Mouse (Mus musculus) thymus, postnatal 36 days (tissue): ENCODE measurements around the gene Fbln5.

ENCODE experiments used
- DNase-seq, 2 experiments: peaks; one replicate each; pipeline ENCODE4 v3.0.0; 2022; ENCODE audit warnings: mixed read lengths in 2 of 2

Gene Fbln5

DNA sequence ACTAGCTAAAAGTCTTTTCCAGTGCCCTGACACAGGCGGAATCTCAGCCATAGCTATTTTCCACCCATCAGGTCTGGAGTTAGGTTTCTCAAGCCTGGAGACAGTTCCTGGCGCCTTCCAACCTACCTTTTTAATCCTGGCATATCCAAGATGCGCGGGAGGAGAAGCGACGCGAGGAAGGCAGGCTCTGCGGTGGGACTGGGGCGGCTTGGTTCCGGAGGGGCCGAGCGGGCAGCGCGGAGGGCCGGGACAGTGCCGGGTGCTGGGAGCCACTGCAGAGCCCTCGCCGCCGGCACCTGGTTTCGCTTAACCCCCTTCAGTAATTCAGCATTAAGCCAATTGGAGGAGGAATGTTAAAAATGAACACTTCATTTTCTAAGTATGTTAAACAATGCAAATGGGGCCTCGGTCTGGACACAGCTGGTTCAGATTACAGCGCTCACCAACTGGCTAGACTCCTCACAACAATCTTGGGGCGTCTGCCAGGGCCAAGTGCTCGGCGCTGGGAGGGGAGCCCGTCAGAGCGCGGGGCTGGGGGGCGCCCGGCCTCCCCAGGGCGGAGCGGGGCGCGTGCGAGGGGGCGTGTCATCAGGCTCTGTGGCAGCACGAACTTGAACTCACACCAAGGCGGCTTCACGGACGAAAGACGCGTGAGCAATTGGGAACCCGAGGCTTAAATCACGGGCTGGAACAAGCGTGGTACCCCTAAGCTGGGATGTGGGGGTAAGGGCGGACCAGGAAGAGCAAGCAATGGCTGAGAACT lies at the start of gene Fbln5:
TSS of gene Fbln5 (minus strand) at position 448 of the 763 bp plus-strand sequence.
- DNase-seq: peak; percentile 14 to 23

DNA sequence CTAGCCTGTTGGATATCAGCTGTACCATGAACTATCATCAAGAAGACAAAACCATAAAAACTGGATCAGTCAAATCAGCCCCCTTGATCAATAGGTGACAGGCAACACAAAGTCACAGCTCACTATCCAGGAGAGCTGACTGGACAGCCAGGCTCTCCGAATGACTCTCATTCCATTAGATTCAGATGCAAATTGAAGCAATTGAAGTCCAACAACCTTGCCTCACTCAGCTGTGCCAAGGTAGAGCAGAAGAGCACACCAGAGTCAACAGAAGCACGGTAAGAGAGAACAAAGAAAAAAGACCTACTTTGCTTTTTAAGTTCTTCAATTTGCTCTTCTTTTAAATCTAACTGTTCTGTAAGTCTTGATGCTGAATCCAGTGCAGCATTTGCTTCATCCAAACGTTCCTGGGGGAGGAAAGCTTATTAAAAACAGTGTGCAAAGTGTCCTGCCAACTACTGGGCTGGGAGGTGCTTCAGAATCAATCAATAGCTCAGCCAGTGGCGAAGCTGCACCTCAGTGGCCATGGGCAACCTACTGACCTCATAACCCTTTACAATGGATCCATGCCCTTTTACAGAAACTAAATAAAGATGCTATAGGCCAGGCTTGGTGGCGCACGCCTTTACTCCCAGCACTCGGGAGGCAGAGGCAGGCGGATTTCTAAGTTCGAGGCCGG lies 43.6 kb upstream of the Fbln5 start:
- DNase-seq: no peak

- no peak for DNase-seq
Measured at GRCm38 (mm10) chr12:101860256-101860655, 41.4 kb upstream of the Fbln5 start.

GRCm38 (mm10) chr12:101858011-101858410 lies 39.2 kb upstream of the Fbln5 start:
- no peak for DNase-seq

- DNase-seq: no peak
Measured at GRCm38 (mm10) chr12:101854336-101854735, 35.5 kb upstream of the Fbln5 start.

DNA sequence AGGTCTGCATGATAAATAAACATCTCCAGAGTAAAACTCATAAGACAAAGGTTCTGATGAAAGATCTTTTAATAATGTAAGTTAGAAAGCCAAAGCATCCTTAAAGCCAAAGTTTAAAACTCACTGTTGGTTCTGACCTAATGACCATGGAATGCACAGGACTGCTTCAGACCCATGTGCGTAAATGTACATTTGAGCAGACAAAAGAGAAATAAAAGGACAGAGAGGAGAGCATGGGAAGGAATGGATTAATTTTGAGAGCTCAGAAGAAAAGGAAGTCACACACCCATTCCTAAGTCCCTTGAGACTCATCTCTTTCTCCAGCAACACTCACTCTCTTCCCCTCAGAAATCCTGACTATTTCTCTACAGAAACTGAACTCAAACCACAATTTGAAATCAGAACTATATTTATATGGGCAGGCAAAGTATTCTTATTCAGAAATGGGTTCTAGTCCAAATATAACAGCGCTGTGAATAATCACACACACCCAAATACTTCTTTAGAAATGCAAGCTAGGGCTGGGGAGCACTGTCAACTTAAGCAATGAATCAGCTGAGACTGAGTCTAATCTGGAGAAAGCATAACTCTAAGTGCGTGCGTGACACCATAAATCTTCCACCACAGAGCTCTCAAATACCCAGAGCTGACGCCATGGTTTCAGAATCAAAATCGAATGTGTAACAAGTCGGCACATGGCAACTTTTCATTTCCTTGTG lies 33.1 kb upstream of the Fbln5 start:
- DNase-seq: no peak

DNA sequence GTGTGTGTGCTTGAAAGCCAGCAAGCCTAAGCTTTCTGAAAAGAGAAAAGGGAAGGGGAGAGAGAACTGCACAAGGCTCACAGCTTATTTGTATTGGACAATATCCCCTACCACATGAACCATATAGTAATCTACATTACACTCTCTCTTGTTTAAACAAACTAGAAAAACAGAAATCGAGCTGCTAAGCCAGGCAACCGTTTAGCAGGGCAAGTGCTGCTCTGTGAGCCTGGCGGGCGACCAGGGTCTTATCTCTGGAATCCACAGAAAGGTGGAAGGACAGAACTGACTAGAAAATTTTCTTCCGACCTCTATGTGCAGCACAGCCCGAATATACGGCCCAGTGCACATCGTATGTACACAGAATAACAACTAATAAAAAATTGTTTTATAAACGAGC lies 32.5 kb upstream of the Fbln5 start:
- DNase-seq: no peak

- DNase-seq: no peak
Measured at GRCm38 (mm10) chr12:101836546-101837274, 17.9 kb upstream of the Fbln5 start.

- no peak for DNase-seq
Measured at GRCm38 (mm10) chr12:101834715-101835114, 15.9 kb upstream of the Fbln5 start.

DNA sequence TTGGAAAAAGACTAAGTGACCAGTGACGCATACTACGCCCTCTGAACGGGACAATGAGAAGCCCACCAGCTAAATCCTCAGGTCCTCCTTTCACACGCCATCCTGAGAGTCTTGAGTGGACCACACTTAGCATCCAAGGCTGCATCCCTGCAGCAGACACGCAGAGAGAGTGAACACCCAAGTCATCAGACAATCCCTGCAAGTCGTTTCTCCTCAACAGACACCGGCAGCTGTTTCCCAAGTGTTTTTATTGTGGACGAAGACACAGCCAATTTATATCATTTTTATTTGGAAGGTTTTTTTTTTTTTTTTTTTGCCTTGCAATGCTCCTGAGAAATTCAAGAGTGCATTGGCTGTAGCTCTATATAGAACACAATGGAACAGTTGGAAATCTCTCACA lies 14.9 kb upstream of the Fbln5 start:
- no peak for DNase-seq

DNA sequence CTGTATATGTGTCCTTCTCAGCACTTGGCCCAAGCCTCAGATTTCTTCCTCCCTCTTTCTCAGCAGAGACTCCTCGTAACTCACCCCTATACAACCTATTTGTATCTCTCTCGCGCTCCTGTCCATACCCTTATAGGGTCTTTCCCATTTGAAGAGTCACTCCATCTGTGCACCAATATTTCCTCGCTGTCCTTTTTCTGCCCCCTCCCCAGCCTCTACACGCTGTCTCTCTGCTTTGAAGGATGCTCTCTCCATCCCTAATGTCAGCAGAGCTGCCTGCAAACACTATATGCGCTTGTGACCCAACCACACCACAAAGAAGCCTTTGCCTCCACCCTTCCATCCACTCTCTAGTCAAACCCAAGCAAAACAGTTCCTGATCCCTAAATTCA lies 14.3 kb upstream of the Fbln5 start:
- no peak for DNase-seq

GRCm38 (mm10) chr12:101832179-101833114 lies 13.6 kb upstream of the Fbln5 start:
- no peak for DNase-seq

- DNase-seq: no peak
Measured at GRCm38 (mm10) chr12:101831221-101831620, 12.4 kb upstream of the Fbln5 start.

GRCm38 (mm10) chr12:101823161-101823560 lies 4.3 kb upstream of the Fbln5 start:
- DNase-seq: no peak

GRCm38 (mm10) chr12:101821596-101821995 lies 2.7 kb upstream of the Fbln5 start:
- no peak for DNase-seq

- no peak for DNase-seq
Measured at GRCm38 (mm10) chr12:101819570-101819969, 715 bp upstream of the Fbln5 start.

GRCm38 (mm10) chr12:101818246-101818607 lies 628 bp downstream of the Fbln5 start:
- DNase-seq: no peak

DNA sequence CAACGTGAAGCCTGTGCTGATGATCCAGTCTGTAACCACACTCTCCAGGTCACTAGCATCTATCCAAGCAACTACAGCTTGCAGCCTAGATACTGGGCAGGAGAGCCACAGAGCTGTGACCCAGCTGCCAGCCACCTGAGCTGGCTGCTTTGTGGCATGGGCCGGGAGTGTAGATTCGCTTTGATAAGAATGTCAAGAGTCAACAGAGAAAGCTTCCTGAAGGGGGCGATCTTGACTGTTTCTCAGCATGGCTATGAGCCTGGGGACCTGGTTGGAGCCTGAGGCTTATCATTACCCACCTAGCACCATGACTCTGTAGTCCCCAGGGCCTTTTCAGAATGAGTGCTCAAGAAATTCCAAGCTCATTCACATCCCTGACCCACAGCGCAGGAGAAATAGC lies 2.0 kb downstream of the Fbln5 start:
- no peak for DNase-seq

DNA sequence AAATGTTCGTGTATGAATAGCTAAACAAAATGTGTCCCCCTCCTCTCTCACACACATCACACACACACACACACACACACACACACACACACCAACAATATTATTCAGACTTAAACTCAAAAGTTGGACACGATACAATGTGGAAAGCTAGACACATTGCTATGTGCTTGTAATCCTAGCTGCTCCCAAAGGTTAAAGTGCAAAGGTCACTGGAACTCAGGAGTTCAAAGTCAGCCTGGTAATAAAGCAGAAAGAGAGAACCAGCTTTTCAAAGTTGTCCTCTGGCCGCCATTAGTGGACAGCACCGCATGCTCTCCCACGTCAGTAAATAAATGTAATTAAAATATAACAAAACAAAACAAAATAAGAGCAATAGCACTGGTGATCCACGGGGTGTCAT lies 3.1 kb downstream of the Fbln5 start:
- DNase-seq: no peak

DNA sequence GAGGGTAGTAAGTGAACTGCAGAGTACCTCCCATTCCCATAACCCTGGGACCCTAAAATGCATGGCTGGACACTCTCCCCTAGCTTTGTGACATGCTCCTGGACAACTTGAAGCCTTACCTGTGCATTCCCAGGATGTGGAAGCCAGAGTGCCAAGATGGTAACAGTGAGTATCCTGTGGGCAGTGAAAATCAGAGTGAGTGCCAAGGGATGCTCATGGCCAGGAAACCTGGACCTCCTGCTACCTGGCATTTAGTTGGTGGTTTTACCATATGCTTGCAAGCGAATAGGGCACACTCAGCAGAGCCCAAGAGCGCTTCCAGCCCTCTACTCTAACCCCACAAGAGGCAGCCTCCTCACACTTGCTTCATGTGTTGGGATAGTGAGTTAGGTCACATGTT lies 4.4 kb downstream of the Fbln5 start:
- DNase-seq: no peak

DNA sequence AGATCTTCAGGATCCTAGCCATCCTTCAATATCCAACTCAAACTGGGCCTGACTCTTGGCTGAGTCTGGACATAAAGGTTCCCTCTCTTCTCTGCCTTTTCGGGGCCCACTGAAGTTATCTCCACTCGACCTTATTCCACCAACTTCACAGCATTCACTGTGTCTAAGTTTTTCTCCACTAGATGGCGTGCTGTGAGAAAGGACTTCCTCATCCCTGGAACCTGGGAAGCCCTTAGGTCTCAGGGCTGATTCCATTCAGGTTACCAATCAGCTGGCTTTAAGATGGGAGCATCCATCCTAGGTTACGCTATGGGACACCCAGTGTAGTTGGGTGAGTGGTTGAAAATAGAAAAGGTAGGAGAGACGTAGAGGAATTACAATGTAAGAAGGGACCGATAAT lies 7.7 kb downstream of the Fbln5 start:
- no peak for DNase-seq

- no peak for DNase-seq
Measured at GRCm38 (mm10) chr12:101810515-101810914, 8.3 kb downstream of the Fbln5 start.
